Mouse (Mus musculus) heart, adult 11 months (tissue): ENCODE measurements around the gene Cyp2j13.
"Not testable (repeated sequence)": the region's sequence is repeated elsewhere in the genome, so short reads cannot be mapped to it uniquely, and the experiment has no call there.

Experiments used
- DNase-seq: peaks from one replicate; pipeline ENCODE4 v3.0.0; 2022

The Cyp2j13 gene

DNA sequence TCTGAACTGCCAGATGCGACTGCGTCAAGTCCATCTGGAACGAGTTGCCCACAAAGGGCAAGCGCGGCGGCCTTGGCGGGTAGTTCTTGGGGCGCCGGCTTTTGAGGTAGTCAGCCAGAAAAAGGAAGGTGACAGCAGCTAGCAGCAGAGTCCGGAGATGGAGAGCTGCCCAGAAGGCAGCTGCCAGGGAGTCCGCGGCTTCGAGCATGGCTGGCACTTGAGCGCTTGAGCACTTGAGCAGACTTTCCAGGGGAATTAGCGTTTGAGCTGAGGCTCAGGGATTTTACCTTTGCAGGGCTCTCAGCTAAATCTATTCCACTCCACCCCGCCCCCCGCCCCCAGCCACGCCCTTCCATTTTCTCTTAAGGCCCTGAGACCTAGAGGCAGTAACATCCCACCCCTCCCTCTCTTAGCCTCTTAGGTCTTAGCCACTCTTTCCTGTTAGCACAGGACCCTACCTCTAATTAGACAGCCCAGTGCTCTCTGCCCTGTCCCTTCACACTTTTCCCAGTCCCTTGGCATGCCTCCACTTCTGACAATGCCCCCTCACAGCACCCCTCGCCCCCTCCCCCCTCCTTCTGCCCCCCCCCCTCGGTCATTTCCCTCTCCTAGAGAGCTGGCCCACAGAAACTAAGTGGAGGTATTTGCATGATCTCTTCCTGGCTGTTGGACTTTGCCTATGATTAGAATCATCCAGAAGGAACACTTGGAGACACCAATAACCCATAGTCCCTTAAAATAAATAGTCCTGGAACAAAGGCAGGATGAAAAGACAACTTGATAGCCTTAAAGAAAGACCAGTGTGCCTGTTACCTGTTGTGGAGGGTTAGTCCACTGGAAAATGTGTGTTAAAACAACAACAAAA lies at the start of gene Cyp2j13:
TSS of gene Cyp2j13 (minus strand) at position 286 of the 865 bp plus-strand sequence.
- DNase-seq, result no peak

- no peak for DNase-seq
Observed at GRCm38 (mm10) chr4:96096841-96097240, 19.5 kb upstream of the Cyp2j13 start.

DNA sequence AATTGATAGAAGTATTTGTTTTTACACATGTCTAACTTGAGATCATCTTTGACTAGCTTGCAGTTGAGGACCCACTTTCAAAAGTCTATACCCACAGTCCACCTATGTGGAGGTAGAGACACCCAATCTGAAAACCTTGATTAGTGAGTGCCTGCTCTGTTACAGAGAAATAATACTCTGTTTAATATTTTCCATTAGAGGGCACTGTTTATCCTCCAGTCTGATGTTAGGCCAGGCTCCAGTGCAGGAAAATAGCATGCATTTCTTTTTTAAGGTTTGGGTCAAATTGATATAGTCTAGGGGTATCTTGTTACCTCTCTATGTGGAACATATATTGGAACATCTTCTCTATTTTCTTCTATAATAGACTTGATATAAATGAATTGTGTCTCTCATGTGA lies 14.5 kb upstream of the Cyp2j13 start:
- DNase-seq, result no peak

DNA sequence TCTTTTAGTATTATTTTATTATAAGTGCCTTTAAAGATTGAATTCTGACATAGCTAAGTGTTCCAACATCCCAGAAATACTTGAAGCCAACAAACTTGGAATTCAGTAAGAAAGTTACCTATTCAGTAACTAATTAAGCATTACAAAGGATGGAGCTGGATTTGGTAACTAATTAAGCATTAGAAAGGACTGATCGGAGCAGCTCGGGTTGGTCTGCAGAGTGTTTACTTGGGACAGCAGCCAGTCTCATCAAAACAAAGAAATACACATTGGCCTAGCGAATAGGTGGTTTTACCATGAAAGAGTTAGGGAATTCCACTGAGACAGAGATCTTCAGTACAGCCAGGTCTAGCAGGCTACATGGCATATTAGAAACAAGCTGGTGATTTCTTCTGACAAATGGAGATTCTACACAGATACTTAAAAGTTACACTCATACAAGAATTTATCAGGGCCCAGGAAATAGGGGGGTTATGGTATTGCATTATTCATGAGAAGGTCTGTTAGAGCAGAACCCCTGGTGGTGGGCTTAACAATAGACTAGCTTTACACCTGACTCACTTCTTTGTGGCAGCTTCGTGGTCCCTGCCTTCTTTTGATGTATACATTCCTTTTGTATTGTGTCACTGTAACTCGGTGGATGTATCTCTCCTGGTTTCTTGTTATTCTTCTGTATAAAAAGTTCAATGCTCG lies 12.2 kb upstream of the Cyp2j13 start:
- DNase-seq, result not testable (repeated sequence)

DNA sequence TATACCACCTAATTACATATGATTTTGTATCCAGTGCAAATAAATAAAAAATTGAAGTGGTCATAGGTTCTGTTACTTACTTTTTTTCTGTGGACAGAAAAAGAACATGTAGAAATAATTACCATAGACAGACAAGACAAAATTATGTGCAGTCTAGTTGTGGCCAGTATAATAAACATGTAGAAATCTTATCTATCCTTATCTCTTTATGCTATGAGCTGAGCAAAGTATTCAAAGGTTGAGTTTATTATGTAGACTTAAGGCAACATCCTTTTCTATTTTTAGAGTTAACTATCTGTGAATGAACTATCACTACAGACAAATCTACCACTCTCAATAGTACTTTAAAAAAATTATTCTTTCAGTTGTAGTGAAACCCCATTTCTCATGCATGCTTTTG lies 962 bp upstream of the Cyp2j13 start:
- no peak for DNase-seq

DNA sequence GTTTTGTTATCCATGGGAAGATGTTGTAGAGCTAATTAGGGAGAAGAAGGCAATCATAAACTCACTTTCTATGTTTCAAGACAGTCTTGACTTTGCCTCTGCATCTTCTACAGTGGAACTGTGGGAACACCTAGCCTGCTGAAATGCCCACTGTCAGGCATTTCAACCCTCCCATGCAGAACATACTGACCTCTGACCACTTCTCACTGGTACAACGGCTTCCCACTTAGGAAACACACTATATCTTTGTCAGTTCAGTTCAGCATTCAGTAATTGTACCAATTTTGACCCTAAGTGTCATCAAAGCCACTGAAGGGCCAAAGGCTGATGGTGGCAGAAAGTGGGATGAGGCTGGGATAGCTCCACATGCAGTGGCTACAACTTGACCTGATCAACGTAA lies 15.3 kb downstream of the Cyp2j13 start:
- no peak for DNase-seq

- DNase-seq, result no peak
Observed at GRCm38 (mm10) chr4:96060106-96060505, 17.2 kb downstream of the Cyp2j13 start.

- DNase-seq, result peak; percentile 70
Observed at GRCm38 (mm10) chr4:96028412-96028811, 48.9 kb downstream of the Cyp2j13 start.

- DNase-seq, result peak; percentile 23
Observed at GRCm38 (mm10) chr4:96022803-96023202, 54.5 kb downstream of the Cyp2j13 start.

DNA sequence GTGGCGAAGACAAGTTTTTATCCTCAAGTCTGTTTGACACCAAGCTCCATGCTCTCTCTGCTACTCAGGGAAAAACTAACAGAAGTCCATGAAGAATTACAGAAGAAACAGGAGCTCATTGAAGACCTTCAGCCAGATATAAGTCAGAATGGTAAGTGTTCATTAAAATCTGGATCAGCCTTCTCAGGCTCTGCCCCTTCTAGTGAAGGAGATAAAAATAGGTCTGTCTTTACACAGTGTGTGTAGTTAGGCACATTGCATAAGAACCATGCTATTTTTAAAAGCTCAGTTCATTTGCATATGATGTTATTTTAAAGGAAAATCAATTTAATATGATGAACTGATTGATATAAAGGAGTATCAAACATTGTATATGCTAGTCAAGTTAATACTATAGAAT lies 60.5 kb downstream of the Cyp2j13 start:
- no peak for DNase-seq

DNA sequence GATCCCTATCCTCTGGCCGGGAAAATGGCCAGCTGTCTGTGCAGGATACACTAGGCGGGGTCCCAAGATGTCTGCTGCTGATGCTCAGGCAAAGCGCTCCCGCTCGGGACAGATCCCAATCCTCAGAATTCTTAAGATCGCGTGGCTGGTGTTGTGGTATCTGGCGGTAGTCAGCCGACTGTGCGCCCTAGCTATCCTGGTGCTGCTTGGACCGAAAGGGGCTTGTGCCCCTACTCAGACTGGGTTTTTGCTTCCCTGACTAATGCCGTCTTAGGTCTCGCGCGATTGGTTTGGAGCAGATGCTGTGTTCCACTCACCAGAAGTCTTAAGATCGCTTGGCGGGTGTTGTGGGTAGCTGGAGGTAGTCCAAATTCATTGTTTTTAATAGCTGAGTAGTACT lies 95.1 kb downstream of the Cyp2j13 start:
- DNase-seq, result not testable (repeated sequence)
